Mouse (Mus musculus): ENCODE data around the gene Sgcd. TPM values are rescaled to one million over a fixed set of nuclear protein-coding genes. Genes with fewer than 3 reads are reported as not detected.

Gene Sgcd
- total and polyA plus RNA-seq, 2 experiments from 2014 or later: 4.6 to 51.3 TPM

DNA sequence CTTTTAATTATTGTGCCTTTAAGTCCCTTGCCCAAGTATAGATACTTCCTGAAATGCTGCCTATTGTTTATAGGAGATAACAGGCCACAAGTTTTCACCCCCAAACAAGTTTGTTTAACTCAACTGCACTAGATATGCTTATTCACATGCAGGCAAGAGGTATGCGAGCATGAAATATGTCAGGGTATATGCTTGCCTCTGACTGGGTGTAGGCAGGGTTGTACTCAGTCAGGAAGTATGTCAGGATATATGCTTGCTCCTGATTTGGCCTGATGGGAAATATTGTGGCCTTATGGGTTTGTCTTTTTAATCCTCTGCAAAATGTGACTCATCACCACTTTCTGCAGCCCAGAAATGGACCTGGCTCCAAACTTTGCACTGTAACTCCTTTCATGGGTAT is 694.0 kb downstream of the Sgcd start:
- no peak for TF ChIP-seq CTCF (IDR thresholded peaks at IDR 0.05)
- Histone ChIP-seq H3K9ac (replicated peaks; ENCODE audit: low read length, poor library complexity, severe bottlenecking) (no peak overlapping the region), H3K4me2 (ENCODE audit: low read depth, low read length, poor library complexity, severe bottlenecking) (no peak overlapping the region), H3K27ac (ENCODE audit: low read depth, low read length) (no peak overlapping the region), H3K9me3 (ENCODE audit: low read length) (no peaks in the 10 kb centered on the region), H3K4me1 (ENCODE audit: insufficient read depth, low read length) (no peaks in the 10 kb centered on the region), H3K36me3 (ENCODE audit: insufficient read depth, low read length) (no peaks in the 10 kb centered on the region), H3K27me3 (ENCODE audit: insufficient read depth, low read length) (no peaks in the 10 kb centered on the region), H3K4me3 (ENCODE audit: low read depth, low read length) (no peak overlapping the region)
- 100% methylated on average over 1 of the region's 1 CpGs for WGBS
- DNase-seq (ENCODE audit: low spot score): no peak
- ATAC-seq (ENCODE audit: low FRiP score): no peak

DNA sequence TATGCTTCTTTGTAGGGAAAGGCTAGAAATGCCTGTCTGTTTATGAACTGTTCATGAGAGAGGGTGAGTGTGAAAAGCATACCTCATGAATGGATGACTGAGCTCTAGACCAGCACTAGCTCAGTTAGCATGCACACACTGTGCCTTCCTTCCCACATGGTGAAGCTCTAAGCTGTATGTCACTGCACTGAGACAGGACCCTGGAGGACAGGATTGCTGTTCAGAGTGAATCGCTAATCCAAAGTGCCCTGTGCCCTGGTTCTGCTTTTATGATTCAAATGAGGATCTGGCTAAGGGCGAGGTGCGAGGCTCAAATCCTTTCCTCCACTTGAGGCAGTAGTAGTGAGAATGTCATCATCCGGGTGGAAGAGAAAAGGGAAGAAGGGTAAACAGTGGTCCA is 712.2 kb downstream of the Sgcd start:
- 14% methylated on average over 4 of the region's 4 CpGs for WGBS
- Histone ChIP-seq H3K27me3 (ENCODE audit: insufficient read depth, low read length) (no peaks in the 10 kb centered on the region), H3K27ac (ENCODE audit: low read depth, low read length) (no peak overlapping the region), H3K4me3 (ENCODE audit: low read depth, low read length) (no peak overlapping the region), H3K4me1 (ENCODE audit: insufficient read depth, low read length) (no peaks in the 10 kb centered on the region), H3K9ac (replicated peaks; ENCODE audit: low read length, poor library complexity, severe bottlenecking) (no peak overlapping the region), H3K9me3 (ENCODE audit: low read length) (no peaks in the 10 kb centered on the region), H3K36me3 (ENCODE audit: insufficient read depth, low read length) (no peaks in the 10 kb centered on the region), H3K4me2 (ENCODE audit: low read depth, low read length, poor library complexity, severe bottlenecking) (no peak overlapping the region)
- no peak for DNase-seq (ENCODE audit: low spot score)
- ATAC-seq (ENCODE audit: low FRiP score): no peak
- TF ChIP-seq CTCF (IDR thresholded peaks at IDR 0.05): no peak

DNA sequence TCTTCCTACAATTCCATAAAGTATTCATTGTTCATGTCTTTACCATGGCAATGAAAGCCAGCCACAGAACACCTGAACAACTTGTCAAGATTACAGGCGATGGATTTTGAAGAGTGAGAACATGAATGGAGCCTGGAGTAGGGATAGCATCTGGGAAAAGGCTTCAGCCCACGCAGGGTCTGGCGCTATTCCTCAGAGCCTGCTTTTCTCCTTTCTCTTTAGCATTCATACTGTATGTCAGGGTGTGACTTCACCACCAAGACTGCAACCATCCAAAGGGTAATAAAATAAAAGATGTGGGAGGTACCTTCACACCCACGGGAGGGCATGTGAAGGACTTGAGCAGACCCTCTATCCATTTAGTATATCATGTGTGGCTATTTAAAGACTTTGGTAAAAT is 720.2 kb downstream of the Sgcd start:
- Histone ChIP-seq H3K4me1 (ENCODE audit: insufficient read depth, low read length) (no peaks in the 10 kb centered on the region), H3K36me3 (ENCODE audit: insufficient read depth, low read length) (no peaks in the 10 kb centered on the region), H3K27ac (ENCODE audit: low read depth, low read length) (no peak overlapping the region), H3K4me3 (ENCODE audit: low read depth, low read length) (no peak overlapping the region), H3K4me2 (ENCODE audit: low read depth, low read length, poor library complexity, severe bottlenecking) (no peak overlapping the region), H3K9ac (replicated peaks; ENCODE audit: low read length, poor library complexity, severe bottlenecking) (no peak overlapping the region), H3K9me3 (ENCODE audit: low read length) (no peaks in the 10 kb centered on the region), H3K27me3 (ENCODE audit: insufficient read depth, low read length) (no peaks in the 10 kb centered on the region)
- WGBS: 90% methylated on average over 4 of the region's 4 CpGs
- no peak for TF ChIP-seq CTCF (IDR thresholded peaks at IDR 0.05)
- ATAC-seq (ENCODE audit: low FRiP score) (no peak), DNase-seq (ENCODE audit: low spot score) (no peak)

DNA sequence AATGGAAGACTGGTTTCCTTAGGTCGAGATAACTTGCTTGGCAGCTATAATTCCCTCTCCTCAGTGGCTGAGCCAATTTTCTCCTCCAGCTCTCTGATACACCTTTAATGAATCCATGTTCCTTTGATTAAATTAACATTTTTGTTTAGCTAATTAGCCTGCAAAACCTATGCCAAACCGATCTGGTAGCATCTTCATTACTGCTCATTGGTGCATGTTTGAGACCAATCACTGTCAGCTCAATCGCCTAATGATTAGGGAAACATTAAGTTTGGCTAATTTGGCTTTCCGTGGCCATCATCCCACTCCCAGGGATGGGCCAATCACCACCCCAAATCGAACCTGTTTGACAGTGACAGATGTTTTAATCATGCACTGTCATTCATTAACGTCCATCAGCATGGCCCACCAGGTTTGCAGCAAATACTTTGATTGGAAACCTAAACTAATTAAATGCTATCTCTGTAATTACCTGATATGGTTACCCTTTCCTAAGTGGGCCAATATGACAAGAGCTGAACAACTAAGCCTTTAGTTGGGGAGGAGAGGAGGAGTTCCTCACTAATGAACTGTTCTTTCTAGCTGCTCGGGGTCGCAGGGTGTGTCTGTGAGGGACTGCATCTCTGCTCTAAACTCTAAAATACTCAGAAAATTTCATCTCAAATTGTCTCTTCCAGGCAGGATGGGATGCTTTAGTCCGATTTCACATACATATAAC is 724.3 kb downstream of the Sgcd start:
- H3K4me2 ChIP-seq (ENCODE audit: low read depth, low read length, poor library complexity, severe bottlenecking): no peak overlapping the region
- no peak for ATAC-seq (ENCODE audit: low FRiP score)

DNA sequence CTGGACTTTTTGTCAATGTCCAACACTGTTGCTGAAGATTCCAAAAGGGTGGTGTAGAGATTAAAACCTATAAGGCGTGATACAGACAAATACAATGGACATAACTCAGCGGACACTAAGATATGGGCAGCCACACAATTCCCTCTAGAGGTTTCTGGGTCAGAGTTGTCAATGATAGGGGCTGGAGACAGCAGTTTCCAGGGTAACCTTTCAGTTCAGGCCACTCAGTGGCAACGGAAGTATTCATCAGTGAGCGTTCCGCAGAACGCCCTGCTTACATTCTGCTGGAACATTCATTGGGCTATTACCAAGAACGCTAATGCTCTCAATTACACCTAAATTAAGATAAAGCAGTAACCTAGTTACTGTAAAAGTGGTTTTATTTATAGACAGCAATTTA is 738.5 kb downstream of the Sgcd start:
- no peak overlapping the region for H3K27ac ChIP-seq (ENCODE audit: low read depth, low read length)
- peak; percentile 28 for DNase-seq (ENCODE audit: low spot score)
- no peaks in the 10 kb centered on the region for H3K9me3 ChIP-seq (ENCODE audit: low read length)

More for the DNA sequence above, 724.3 kb downstream of the Sgcd start:
- Histone ChIP-seq H3K9ac (replicated peaks; ENCODE audit: low read length, poor library complexity, severe bottlenecking) (no peak overlapping the region), H3K4me3 (ENCODE audit: low read depth, low read length) (no peak overlapping the region), H3K4me1 (ENCODE audit: insufficient read depth, low read length) (no peaks in the 10 kb centered on the region), H3K36me3 (ENCODE audit: insufficient read depth, low read length) (no peaks in the 10 kb centered on the region), H3K9me3 (ENCODE audit: low read length) (no peaks in the 10 kb centered on the region), H3K27ac (ENCODE audit: low read depth, low read length) (no peak overlapping the region), H3K27me3 (ENCODE audit: insufficient read depth, low read length) (no peaks in the 10 kb centered on the region)
- no peak for TF ChIP-seq CTCF (IDR thresholded peaks at IDR 0.05)
- DNase-seq (ENCODE audit: low spot score): peak; percentile 35
- 71% methylated on average over 9 of the region's 9 CpGs for WGBS

DNA sequence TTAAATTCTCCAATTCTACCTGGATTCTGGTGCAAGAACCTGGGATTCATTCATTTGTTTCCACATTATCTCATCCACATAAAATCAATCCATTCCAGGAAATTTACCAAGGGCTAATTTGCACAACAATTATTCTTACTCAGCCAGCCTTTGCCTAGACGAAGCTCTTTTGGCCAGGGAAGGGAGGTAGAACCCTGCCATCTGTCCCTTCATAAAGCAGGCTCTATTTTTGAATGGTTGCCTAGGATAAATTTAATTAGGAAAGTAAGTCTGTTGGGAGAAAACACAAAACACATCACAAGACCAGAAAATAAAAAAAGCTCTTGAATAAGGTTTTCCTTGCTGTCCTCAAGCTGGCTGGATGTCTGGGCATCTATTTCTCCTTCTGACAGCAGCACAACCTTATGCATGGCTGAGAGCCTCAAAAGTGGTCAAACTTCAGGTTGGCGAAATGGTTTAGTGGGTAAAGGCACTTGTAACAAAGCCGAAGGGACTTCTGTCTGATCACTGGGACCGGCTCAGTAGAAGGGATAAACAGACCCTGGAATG is 740.4 kb downstream of the Sgcd start:
- no peaks in the 10 kb centered on the region for H3K27me3 ChIP-seq (ENCODE audit: insufficient read depth, low read length)

More for the DNA sequence above, 738.5 kb downstream of the Sgcd start:
- Histone ChIP-seq H3K36me3 (ENCODE audit: insufficient read depth, low read length) (no peaks in the 10 kb centered on the region), H3K4me2 (ENCODE audit: low read depth, low read length, poor library complexity, severe bottlenecking) (no peak overlapping the region), H3K4me3 (ENCODE audit: low read depth, low read length) (no peak overlapping the region), H3K4me1 (ENCODE audit: insufficient read depth, low read length) (peaks cover 4% of the 10 kb centered on the region; the same call in 1 of the 2 replicates), H3K9ac (replicated peaks; ENCODE audit: low read length, poor library complexity, severe bottlenecking) (no peak overlapping the region), H3K27me3 (ENCODE audit: insufficient read depth, low read length) (no peaks in the 10 kb centered on the region)
- ATAC-seq (ENCODE audit: low FRiP score): no peak
- TF ChIP-seq CTCF (IDR thresholded peaks at IDR 0.05): no peak
- WGBS: 51% methylated on average over 7 of the region's 7 CpGs

More for the DNA sequence above, 740.4 kb downstream of the Sgcd start:
- no peak for TF ChIP-seq CTCF (IDR thresholded peaks at IDR 0.05)
- DNase-seq (ENCODE audit: low spot score) (peak; percentile 35), ATAC-seq (ENCODE audit: low FRiP score) (no peak)
- H3K4me3 ChIP-seq (ENCODE audit: low read depth, low read length): no peak overlapping the region
- H3K36me3 ChIP-seq (ENCODE audit: insufficient read depth, low read length): no peaks in the 10 kb centered on the region
- WGBS: 60% methylated on average over 4 of the region's 4 CpGs
- no peak overlapping the region for H3K27ac ChIP-seq (ENCODE audit: low read depth, low read length)
- H3K4me1 ChIP-seq (ENCODE audit: insufficient read depth, low read length): peaks cover 4% of the 10 kb centered on the region; the same call in 1 of the 2 replicates
- H3K9ac ChIP-seq (replicated peaks; ENCODE audit: low read length, poor library complexity, severe bottlenecking): no peak overlapping the region
- H3K9me3 ChIP-seq (ENCODE audit: low read length): no peaks in the 10 kb centered on the region
- H3K4me2 ChIP-seq (ENCODE audit: low read depth, low read length, poor library complexity, severe bottlenecking): no peak overlapping the region
